Mouse (Mus musculus) cerebellum, adult 2 months (tissue): ENCODE results near the gene Kcnmb4. TPM values are rescaled to one million over a fixed set of nuclear protein-coding genes. Genes with fewer than 3 reads are reported as not detected.
A peak's percentile ranks its signal among the peaks of the same experiment; 100 is the strongest.

Experiments
- DNase-seq, 2 experiments: peaks; one replicate each; pipeline ENCODE4 v3.0.0; 2021
- H3K27ac ChIP-seq: fragments of 200-500 bp; 2 replicates; pipeline ENCODE4 v1.5.1; 2012; ENCODE audit warnings: low read length, control low read depth, inconsistent platforms; ENCODE audit not compliant: insufficient read depth
- H3K27me3 ChIP-seq: fragments of 200-500 bp; 2 replicates; pipeline ENCODE4 v1.6.1; 2012; ENCODE audit warnings: inconsistent platforms, mild to moderate bottlenecking, low read length, moderate library complexity; ENCODE audit not compliant: control insufficient read depth, insufficient read depth
- H3K4me1 ChIP-seq: fragments of 200-500 bp; 2 replicates; pipeline ENCODE4 v1.6.1; 2011; ENCODE audit warnings: low read length; ENCODE audit not compliant: control insufficient read depth, insufficient read depth
- H3K4me3 ChIP-seq: fragments of 200-500 bp; replicated peaks from 2 replicates; pipeline ENCODE3; 2011; ENCODE audit warnings: mild to moderate bottlenecking, low read depth, low read length, control low read depth; ENCODE audit not compliant: insufficient read depth
- CTCF ChIP-seq: fragments of 200-500 bp; IDR thresholded peaks from 2 replicates; pipeline ENCODE4 v1.5.1; 2011; ENCODE audit warnings: low read depth, mild to moderate bottlenecking, control low read depth, low read length, moderate library complexity, borderline replicate concordance; ENCODE audit not compliant: insufficient read depth
- POLR2A ChIP-seq: fragments of 200-500 bp; IDR thresholded peaks from 2 replicates; pipeline ENCODE4 v1.6.1; 2011; ENCODE audit warnings: low read length, control low read depth, borderline replicate concordance; ENCODE audit not compliant: insufficient read depth
- WGBS: fragments of 180-500 bp; shearing (Covaris S2); methylation state at CpG from one replicate; pipeline ENCODE4 v1.1.7; 2018; 5-methylcytosine and 5-hydroxymethylcytosine counted together
- polyA plus RNA-seq: library from polyadenylated mRNA; depleted of rRNA; stranded (reverse); fragments of >200 nt; gene quantifications from 2 replicates; pipeline ENCODE4 v1.2.3, GENCODE M21; 2012; rRNA removed

Gene Kcnmb4
- polyA plus RNA-seq: 88.8 and 104 TPM in 2 replicates

- Histone ChIP-seq H3K27ac (peak within 1 kb of the TSS; percentile 79), H3K27me3 (no peaks in the 10 kb centered on the region), H3K4me1 (peaks cover 3% of the 10 kb centered on the region), H3K4me3 (peak within 1 kb of the TSS; percentile 85)
- peak; percentile 77 to 78 for DNase-seq
- TF ChIP-seq CTCF (peak; percentile 23; the same call in 1 of the 2 replicates), POLR2A (no peak)
- WGBS: 4% methylated on average over 92 of the region's 92 CpGs
Observed at GRCm38 (mm10) chr10:116473759-116474549, at the start of gene Kcnmb4. Gene Kcnmb4, minus strand, starts transcription at chr10:116473878.

DNA sequence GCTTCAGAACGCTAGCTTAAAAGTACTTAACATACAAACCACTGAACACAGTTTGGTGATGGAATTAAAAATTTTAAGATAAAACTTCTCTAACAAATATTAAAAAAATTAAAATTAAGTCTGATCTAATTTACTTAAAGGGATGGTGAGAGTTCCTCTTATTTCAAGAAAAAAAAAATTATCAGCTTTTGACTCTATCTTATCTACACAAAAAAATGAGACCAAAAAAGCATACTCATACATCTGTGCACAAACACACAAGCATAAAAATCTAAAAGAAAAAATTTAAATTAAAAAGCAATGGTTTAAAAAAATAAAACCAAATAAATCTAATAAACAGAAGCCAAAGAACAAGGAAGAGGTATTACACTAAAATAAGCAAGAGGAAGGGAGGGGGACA is 45.9 kb upstream of the Kcnmb4 start:
- Histone ChIP-seq H3K27me3 (no peaks in the 10 kb centered on the region), H3K27ac (no peak overlapping the region), H3K4me3 (no peak overlapping the region), H3K4me1 (no peaks in the 10 kb centered on the region)
- 96% methylated on average over 1 of the region's 1 CpGs for WGBS
- no peak for DNase-seq
- no peak for TF ChIP-seq POLR2A
- no peak for TF ChIP-seq CTCF

- no peak for TF ChIP-seq CTCF
- no peak for TF ChIP-seq POLR2A
- Histone ChIP-seq H3K4me1 (no peaks in the 10 kb centered on the region; the same call in 1 of the 2 replicates), H3K27ac (no peak overlapping the region), H3K27me3 (no peaks in the 10 kb centered on the region), H3K4me3 (no peak overlapping the region)
- no peak for DNase-seq
- WGBS: 93% methylated on average over 6 of the region's 6 CpGs
Observed at GRCm38 (mm10) chr10:116515590-116515989, 41.9 kb upstream of the Kcnmb4 start.

DNA sequence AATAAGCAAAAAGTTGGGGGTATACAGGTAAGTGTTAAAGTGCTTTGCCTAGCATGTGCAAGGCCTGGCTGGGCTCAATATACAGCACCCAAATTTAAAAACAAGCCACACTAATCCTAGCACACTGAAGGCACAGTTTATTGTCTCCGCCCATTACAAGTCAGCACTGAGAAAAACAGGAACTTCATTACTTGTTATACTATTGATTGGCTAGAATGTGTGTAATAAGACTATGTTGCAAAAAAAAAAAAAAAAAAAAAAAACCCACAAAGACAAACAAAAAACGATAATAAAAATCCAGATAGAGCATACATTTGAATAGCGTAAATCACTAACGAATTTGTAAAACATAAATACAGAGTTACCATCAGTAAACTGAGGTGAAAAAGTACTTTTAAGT is 41.5 kb upstream of the Kcnmb4 start:
- H3K27me3 ChIP-seq: no peaks in the 10 kb centered on the region
- H3K4me3 ChIP-seq: no peak overlapping the region
- 95% methylated on average over 4 of the region's 4 CpGs for WGBS
- H3K27ac ChIP-seq: no peak overlapping the region
- TF ChIP-seq POLR2A: no peak
- TF ChIP-seq CTCF: no peak
- no peak for DNase-seq
- H3K4me1 ChIP-seq: no peaks in the 10 kb centered on the region; the same call in 1 of the 2 replicates

DNA sequence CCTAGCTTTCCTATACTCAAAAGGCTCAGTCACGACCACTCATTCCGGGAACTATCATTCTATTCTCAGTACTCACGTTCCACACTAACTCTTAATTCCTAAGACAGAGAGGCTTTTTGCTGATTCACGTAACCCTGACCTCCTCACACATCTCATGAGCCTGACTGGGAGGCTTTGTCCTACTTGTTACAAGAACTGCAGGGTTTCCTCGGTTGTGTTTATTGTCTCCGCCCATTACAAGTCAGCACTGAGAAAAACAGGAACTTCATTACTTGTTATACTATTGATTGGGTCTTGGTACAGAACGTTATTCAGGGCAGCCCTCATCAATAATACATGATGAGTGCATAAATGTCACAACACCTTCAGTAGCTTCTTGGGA is 39.6 kb upstream of the Kcnmb4 start:
- TF ChIP-seq POLR2A (no peak), CTCF (no peak)
- WGBS: 57% methylated on average over 7 of the region's 7 CpGs
- no peak for DNase-seq
- no peak overlapping the region for H3K4me3 ChIP-seq
- no peaks in the 10 kb centered on the region; the same call in 1 of the 2 replicates for H3K4me1 ChIP-seq
- H3K27ac ChIP-seq: no peak overlapping the region
- no peaks in the 10 kb centered on the region for H3K27me3 ChIP-seq

DNA sequence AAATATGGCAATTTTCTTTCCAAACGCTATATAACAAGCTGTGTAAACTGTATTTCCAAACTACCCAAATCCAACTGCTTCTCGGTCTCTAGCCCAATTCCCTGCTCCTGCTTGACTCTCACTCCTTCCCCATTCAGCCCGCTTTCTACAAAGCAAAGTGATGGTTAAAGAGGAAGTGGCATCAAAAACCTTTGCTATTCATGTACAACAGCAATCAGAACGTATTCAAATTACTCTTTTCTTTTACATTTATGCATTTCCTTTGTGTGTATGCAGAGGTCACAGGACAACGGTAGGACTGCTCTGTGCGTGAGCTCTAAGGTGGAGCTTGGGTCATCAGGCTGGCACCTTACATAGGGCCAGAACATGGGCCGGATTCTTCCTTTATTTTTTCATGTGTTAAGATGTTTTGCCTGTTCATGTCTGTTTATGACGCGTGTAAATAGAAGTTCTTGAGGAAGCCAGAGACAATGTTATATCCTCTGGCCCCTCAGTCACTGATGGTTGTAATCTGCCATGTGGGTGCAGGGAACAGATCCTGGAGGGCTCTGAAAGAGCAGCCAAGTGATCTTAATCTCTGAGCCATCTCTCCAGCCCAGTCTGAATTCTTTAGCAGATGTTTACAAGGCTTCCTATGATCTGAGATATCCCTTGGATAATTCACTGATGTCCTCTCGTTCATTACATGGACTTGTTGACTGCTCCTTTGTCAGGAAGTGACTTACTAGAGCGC is 39.0 kb upstream of the Kcnmb4 start:
- DNase-seq: no peak
- no peaks in the 10 kb centered on the region; the same call in 1 of the 2 replicates for H3K4me1 ChIP-seq
- H3K27me3 ChIP-seq: no peaks in the 10 kb centered on the region
- H3K4me3 ChIP-seq: no peak overlapping the region
- no peak overlapping the region for H3K27ac ChIP-seq
- TF ChIP-seq CTCF: no peak
- 79% methylated on average over 11 of the region's 11 CpGs for WGBS

DNA sequence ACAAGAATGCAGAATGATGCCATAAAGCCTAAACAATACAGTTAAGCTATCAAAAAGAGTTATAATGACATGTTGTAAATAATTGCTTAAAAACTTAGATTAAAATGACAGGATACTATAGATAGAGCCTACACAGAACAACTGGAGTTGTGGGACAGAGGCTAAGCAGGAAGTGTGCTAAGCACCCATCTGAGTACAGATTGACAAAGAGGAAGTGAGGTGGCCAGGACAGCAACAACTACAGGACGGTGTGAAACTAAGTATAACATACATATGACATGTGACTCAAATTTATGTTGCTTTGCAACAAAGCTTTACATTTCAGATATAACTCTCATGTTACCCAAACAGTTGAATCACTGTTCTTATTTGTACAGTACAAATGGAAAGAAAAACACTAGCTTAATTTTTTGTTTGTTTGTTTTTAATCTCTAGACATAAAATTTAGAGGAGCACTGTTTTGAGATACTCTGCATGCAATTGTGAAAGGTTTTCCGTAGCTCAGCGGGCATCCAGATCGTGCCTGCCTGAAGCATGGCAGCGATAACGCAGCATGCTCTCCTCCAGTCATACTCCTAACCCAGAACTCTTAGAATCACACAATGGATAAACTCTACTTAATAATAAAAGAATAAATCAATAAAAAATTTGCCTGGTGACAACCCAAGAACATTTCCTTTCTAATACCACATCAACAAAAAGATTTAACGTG is 31.8 kb upstream of the Kcnmb4 start:
- Histone ChIP-seq H3K27ac (no peak overlapping the region), H3K27me3 (no peaks in the 10 kb centered on the region), H3K4me3 (no peak overlapping the region), H3K4me1 (no peaks in the 10 kb centered on the region)
- no peak for TF ChIP-seq POLR2A
- no peak for TF ChIP-seq CTCF
- DNase-seq: no peak
- WGBS: 73% methylated on average over 7 of the region's 7 CpGs
